Mouse (Mus musculus): ENCODE results near the gene Gm20388. TPM values are rescaled to one million over a fixed set of nuclear protein-coding genes. Genes with fewer than 3 reads are reported as not detected.

Gene Gm20388
- polyA plus RNA-seq, 1 experiment, result 28.1 TPM

DNA sequence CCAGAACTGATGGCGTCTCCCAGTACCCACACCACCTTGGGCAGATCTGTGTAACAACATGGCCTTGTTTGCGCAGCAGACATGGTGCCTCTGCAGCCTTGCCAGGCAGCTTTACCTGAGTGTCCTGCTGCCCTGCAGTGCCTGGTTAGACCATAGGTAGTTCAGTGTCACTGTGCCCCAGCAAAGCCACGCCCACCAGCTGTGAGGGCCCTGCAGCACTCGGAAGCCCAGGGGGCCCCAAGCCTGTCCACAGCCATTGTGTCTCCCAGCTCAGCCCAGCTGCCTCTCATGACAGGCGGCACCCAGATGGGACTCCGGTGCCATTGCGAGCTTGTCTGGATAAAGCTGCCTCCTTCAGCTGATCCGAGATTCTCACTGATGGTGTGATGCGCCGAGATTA, 2380.9 kb downstream of the Gm20388 start:
- Histone ChIP-seq H3K9ac (ENCODE audit: low read depth, poor library complexity, severe bottlenecking) (no peak overlapping the region), H3K36me3 (ENCODE audit: control insufficient read depth, insufficient read depth, low read length, poor library complexity, severe bottlenecking) (no peaks in the 10 kb centered on the region)

DNA sequence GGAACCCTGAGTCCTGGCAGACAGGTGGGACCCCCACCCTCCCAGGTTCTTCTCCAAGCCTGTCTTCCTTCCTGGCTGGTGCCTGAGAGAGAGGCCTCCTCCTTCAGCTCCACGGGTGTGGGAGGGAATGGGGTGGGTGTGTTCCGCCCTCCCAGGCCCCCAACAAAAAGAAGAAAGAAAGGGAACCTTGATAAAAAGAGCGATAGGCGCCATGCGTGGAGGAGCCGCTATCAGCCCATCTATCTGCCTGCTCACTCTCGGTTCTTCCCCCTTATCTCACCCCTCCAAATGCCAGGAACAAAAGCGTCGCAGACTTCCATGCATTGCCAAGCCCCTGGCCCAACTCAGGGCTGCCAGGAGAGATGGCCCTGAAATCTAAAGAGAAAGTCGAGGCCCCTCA, 2382.8 kb downstream of the Gm20388 start:
- no peaks in the 10 kb centered on the region for H3K4me1 ChIP-seq (ENCODE audit: control insufficient read depth, insufficient read depth, low read length)
- no peaks in the 10 kb centered on the region for H3K9me3 ChIP-seq (replicated peaks; ENCODE audit: control insufficient read depth, insufficient read depth, low read length, poor library complexity, severe bottlenecking)
- H3K27me3 ChIP-seq (ENCODE audit: control insufficient read depth, insufficient read depth, low read length, poor library complexity, severe bottlenecking), result no peaks in the 10 kb centered on the region
- no peak overlapping the region for H3K9ac ChIP-seq (ENCODE audit: low read depth, poor library complexity, severe bottlenecking)
- H3K36me3 ChIP-seq (ENCODE audit: control insufficient read depth, insufficient read depth, low read length, poor library complexity, severe bottlenecking), result no peaks in the 10 kb centered on the region
- H3K4me3 ChIP-seq (ENCODE audit: low read depth, low read length), result no peak overlapping the region
- no peak overlapping the region for H3K27ac ChIP-seq (ENCODE audit: insufficient read depth, low read length)
- TF ChIP-seq EP300 (IDR thresholded peaks at IDR 0.05; ENCODE audit: insufficient read depth, low read depth, low read length) (no peak), CTCF (IDR thresholded peaks at IDR 0.05; ENCODE audit: low read depth, low read length) (no peak), POLR2A (IDR thresholded peaks at IDR 0.05; ENCODE audit: insufficient read depth, low read length) (no peak)

More for the DNA sequence above, 2380.9 kb downstream of the Gm20388 start:
- Histone ChIP-seq H3K4me3 (ENCODE audit: low read depth, low read length) (no peak overlapping the region), H3K4me1 (ENCODE audit: control insufficient read depth, insufficient read depth, low read length) (no peaks in the 10 kb centered on the region), H3K27me3 (ENCODE audit: control insufficient read depth, insufficient read depth, low read length, poor library complexity, severe bottlenecking) (no peaks in the 10 kb centered on the region), H3K27ac (ENCODE audit: insufficient read depth, low read length) (no peak overlapping the region), H3K9me3 (replicated peaks; ENCODE audit: control insufficient read depth, insufficient read depth, low read length, poor library complexity, severe bottlenecking) (no peaks in the 10 kb centered on the region)
- TF ChIP-seq CTCF (IDR thresholded peaks at IDR 0.05; ENCODE audit: low read depth, low read length), result no peak
- TF ChIP-seq EP300 (IDR thresholded peaks at IDR 0.05; ENCODE audit: insufficient read depth, low read depth, low read length), result no peak
- TF ChIP-seq POLR2A (IDR thresholded peaks at IDR 0.05; ENCODE audit: insufficient read depth, low read length), result no peak

DNA sequence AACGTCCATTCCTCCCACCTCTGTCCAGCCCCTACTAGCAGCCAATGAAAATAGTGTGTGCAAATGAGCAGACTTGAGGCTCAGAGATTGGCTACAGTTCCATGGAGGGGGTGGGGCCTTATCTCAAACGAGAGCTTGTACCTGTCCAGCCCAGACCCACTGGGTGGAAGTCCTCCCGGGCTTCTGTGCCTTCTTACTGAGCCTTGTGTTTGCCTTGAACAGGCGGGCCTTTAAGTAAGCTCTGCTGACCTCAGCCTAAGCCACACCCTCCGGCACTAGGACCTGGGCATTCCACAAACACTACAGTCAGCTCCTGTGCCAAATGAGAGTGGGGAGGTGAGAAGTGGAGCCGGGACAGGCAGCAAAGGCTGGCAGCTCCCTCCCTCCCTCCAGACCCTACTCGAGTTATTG, 2383.6 kb downstream of the Gm20388 start:
- Histone ChIP-seq H3K36me3 (ENCODE audit: control insufficient read depth, insufficient read depth, low read length, poor library complexity, severe bottlenecking) (no peaks in the 10 kb centered on the region), H3K9me3 (replicated peaks; ENCODE audit: control insufficient read depth, insufficient read depth, low read length, poor library complexity, severe bottlenecking) (no peaks in the 10 kb centered on the region), H3K4me1 (ENCODE audit: control insufficient read depth, insufficient read depth, low read length) (no peaks in the 10 kb centered on the region), H3K27ac (ENCODE audit: insufficient read depth, low read length) (no peak overlapping the region), H3K4me3 (ENCODE audit: low read depth, low read length) (peak overlapping the region; percentile 25), H3K9ac (ENCODE audit: low read depth, poor library complexity, severe bottlenecking) (no peak overlapping the region), H3K27me3 (ENCODE audit: control insufficient read depth, insufficient read depth, low read length, poor library complexity, severe bottlenecking) (no peaks in the 10 kb centered on the region)
- no peak for TF ChIP-seq CTCF (IDR thresholded peaks at IDR 0.05; ENCODE audit: low read depth, low read length)
- TF ChIP-seq POLR2A (IDR thresholded peaks at IDR 0.05; ENCODE audit: insufficient read depth, low read length), result no peak
- no peak for TF ChIP-seq EP300 (IDR thresholded peaks at IDR 0.05; ENCODE audit: insufficient read depth, low read depth, low read length)

DNA sequence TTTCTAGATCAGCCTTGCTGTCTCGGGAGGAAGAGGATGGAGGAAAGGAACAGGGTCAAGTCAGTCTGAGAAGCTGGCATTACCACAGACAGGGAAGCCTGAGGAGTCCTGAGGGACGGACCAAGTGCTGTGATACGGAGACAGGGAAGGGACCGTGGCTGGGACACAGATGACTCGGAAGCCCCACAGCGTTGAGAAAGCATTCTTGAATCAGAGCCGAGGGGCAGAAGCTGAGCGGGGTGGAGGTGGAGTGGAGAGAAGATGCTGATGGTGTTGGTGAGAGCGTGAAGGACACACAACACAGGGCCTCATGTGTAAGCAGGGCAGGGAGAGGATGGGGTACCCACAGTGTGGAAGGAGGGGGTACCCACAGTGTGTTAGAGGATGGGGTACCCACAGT, 2384.7 kb downstream of the Gm20388 start:
- H3K4me1 ChIP-seq (ENCODE audit: control insufficient read depth, insufficient read depth, low read length), result no peaks in the 10 kb centered on the region
- no peaks in the 10 kb centered on the region for H3K27me3 ChIP-seq (ENCODE audit: control insufficient read depth, insufficient read depth, low read length, poor library complexity, severe bottlenecking)
- H3K27ac ChIP-seq (ENCODE audit: insufficient read depth, low read length), result no peak overlapping the region
- no peaks in the 10 kb centered on the region for H3K36me3 ChIP-seq (ENCODE audit: control insufficient read depth, insufficient read depth, low read length, poor library complexity, severe bottlenecking)
- H3K9me3 ChIP-seq (replicated peaks; ENCODE audit: control insufficient read depth, insufficient read depth, low read length, poor library complexity, severe bottlenecking), result no peaks in the 10 kb centered on the region
- H3K9ac ChIP-seq (ENCODE audit: low read depth, poor library complexity, severe bottlenecking), result no peak overlapping the region
- H3K4me3 ChIP-seq (ENCODE audit: low read depth, low read length), result no peak overlapping the region
- TF ChIP-seq CTCF (IDR thresholded peaks at IDR 0.05; ENCODE audit: low read depth, low read length), result no peak
- TF ChIP-seq POLR2A (IDR thresholded peaks at IDR 0.05; ENCODE audit: insufficient read depth, low read length), result no peak

DNA sequence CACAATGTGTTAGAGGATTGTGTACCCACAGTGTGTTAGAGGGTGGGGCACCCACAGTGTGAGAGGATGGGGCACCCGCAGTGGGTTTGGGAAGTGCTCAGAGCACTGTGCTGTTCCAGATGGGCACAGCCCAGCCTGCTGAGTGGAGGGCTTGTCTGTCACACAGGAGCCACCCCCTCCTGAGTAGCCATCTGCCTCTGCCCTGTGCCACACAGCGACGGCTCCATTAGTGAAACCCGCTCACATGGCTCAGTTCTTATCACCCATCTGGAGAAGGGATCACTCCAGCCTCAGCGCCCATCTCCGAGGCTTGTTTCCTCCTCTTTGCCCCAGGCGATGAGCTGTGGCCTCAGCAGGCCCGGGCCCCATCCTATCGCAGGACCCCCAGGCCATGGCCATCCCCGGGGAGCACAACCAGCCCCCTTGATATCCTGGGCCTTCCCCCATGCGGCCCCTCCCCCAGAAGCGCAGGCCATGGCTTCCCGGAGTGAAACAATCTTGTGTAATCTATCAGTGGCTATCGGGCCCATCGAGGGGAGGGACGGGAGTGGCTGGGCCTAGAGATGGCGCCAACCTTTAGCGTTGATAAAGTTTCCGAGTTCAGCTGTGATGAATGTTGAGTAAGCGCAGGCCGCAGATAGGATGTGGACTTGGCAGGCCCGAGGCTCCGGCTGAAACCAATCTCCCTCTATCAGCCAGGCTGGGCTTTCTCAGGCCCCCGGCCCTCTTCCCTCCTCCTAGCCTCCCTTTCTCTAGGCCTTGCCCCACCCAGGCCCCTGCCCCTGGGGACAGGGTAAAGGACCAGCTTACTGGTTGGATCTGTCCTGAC, 2385.7 kb downstream of the Gm20388 start:
- H3K27me3 ChIP-seq (ENCODE audit: control insufficient read depth, insufficient read depth, low read length, poor library complexity, severe bottlenecking), result no peaks in the 10 kb centered on the region
- no peak overlapping the region for H3K4me3 ChIP-seq (ENCODE audit: low read depth, low read length)
- TF ChIP-seq CTCF (IDR thresholded peaks at IDR 0.05; ENCODE audit: low read depth, low read length), result no peak
- TF ChIP-seq EP300 (IDR thresholded peaks at IDR 0.05; ENCODE audit: insufficient read depth, low read depth, low read length), result no peak
- TF ChIP-seq POLR2A (IDR thresholded peaks at IDR 0.05; ENCODE audit: insufficient read depth, low read length), result no peak
- H3K9me3 ChIP-seq (replicated peaks; ENCODE audit: control insufficient read depth, insufficient read depth, low read length, poor library complexity, severe bottlenecking), result no peaks in the 10 kb centered on the region
- H3K9ac ChIP-seq (ENCODE audit: low read depth, poor library complexity, severe bottlenecking), result no peak overlapping the region
- no peaks in the 10 kb centered on the region for H3K4me1 ChIP-seq (ENCODE audit: control insufficient read depth, insufficient read depth, low read length)
- H3K27ac ChIP-seq (ENCODE audit: insufficient read depth, low read length), result no peak overlapping the region
- no peaks in the 10 kb centered on the region for H3K36me3 ChIP-seq (ENCODE audit: control insufficient read depth, insufficient read depth, low read length, poor library complexity, severe bottlenecking)

DNA sequence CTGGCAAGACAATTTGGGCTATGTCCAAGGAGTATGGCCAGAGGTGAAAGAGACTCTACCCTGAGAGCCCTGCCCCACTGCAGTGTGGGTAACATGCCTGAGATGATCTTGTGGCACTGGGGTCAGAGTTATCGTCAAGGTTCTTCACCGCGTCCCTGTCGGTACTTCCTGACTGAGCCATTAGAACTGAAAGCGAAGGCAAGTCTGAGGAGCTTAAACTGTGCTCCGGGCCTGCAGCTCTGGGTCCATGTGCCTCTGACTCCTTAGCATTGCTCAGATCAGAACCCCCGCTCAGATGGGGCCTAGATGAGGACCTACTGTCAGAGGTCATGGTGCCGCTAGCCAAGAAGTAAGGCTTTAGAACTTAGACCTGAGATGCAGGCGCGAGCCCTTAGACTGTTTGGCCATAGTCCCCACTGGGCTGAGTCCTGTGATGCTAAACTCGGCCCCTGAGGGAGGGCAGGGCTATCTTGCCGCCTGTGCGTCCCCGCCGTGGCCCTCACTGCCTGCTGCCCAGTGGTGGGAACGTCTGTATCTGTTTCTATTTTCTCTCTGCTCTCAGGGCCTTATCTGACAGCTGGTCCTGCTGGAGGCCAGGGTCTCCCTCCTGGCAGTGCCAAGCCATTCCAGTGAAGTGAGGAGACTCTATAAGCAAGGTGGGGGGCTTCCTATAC, 2389.1 kb downstream of the Gm20388 start:
- no peaks in the 10 kb centered on the region for H3K4me1 ChIP-seq (ENCODE audit: control insufficient read depth, insufficient read depth, low read length)
- H3K9ac ChIP-seq (ENCODE audit: low read depth, poor library complexity, severe bottlenecking), result no peak overlapping the region
- no peaks in the 10 kb centered on the region for H3K9me3 ChIP-seq (replicated peaks; ENCODE audit: control insufficient read depth, insufficient read depth, low read length, poor library complexity, severe bottlenecking)
- H3K36me3 ChIP-seq (ENCODE audit: control insufficient read depth, insufficient read depth, low read length, poor library complexity, severe bottlenecking), result no peaks in the 10 kb centered on the region
- no peaks in the 10 kb centered on the region for H3K27me3 ChIP-seq (ENCODE audit: control insufficient read depth, insufficient read depth, low read length, poor library complexity, severe bottlenecking)
- H3K4me3 ChIP-seq (ENCODE audit: low read depth, low read length), result no peak overlapping the region
- no peak overlapping the region for H3K27ac ChIP-seq (ENCODE audit: insufficient read depth, low read length)
- TF ChIP-seq EP300 (IDR thresholded peaks at IDR 0.05; ENCODE audit: insufficient read depth, low read depth, low read length) (no peak), CTCF (IDR thresholded peaks at IDR 0.05; ENCODE audit: low read depth, low read length) (no peak), POLR2A (IDR thresholded peaks at IDR 0.05; ENCODE audit: insufficient read depth, low read length) (no peak)

Data from ES-Bruce4 (cell line).